8 mouse cellular contexts compared by ENCODE assay signal in the genomic region with DNA sequence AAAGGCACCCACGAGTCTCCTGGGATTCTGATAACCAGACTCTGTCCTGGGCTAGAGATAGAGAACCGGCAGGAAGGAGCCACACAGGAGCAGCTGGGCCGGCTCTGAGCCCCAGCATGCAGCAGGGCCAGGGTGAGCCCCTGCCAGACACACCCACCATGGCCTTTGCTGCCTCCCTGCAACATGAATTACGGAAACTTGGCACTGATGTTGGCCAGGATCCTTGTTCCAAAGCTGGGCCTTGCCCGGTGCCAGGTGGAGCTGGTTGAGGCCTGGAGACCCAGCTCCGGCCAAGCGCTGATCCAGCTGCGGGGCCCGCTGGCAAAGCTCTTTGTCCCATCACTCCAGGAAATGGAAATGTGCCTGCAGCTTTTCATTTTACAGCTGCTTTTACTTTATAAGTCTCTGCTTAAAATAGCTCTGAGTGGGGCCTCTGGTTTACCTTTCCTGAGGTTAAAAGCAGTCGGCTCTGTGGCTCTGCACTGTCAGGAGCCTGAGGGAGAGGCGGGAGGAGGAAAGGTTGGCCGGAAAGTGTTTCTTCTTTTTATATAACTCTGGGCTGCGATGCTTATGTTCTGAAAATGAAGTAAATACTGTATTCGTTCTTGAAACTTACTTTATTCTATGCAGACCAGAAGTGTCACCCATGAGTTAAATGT. TPM values are rescaled to one million over a fixed set of nuclear protein-coding genes. Genes with fewer than 3 reads are reported as not detected.
A peak's percentile ranks its signal among the peaks of the same experiment; 100 is the strongest.
DNase-seq lines count a peak whose midpoint lies in the region; ATAC-seq lines count a peak whose summit lies in the region.

No protein-coding gene starts in this region.

- no peaks in the 10 kb centered on the region for H3K36me3 ChIP-seq in limb, embryonic 12.5 days

- ATAC-seq in limb, embryonic 12.5 days (ENCODE audit: insufficient number of reproducible peaks, insufficient read depth, low FRiP score, low TSS enrichment, low read depth): no peak
- no peak for ATAC-seq in inflammation-experienced regulatory T-cells, adult 6 months

- H3K27me3 ChIP-seq in limb, embryonic 12.5 days: no peaks in the 10 kb centered on the region

- DNase-seq in layer of hippocampus, adult 11-12 months (ENCODE audit: low spot score): peak; percentile 37
- no peak for DNase-seq in layer of hippocampus, adult 9-10 months (ENCODE audit: low spot score)
- DNase-seq in adrenal gland, postnatal 36 days: peak; percentile 78 to 80
- peak; percentile 50 to 54 for DNase-seq in frontal cortex, postnatal 10 days (ENCODE audit: low spot score in 2 of 2)
- peak; percentile 85 for DNase-seq in heart, postnatal 4 days
- peak; percentile 61 for DNase-seq in ovary, postnatal 10 days (ENCODE audit: low spot score)

- no peak overlapping the region for H3K4me3 ChIP-seq in limb, embryonic 12.5 days (replicated peaks)

- 27% methylated on average over 14 of the region's 14 CpGs for WGBS in limb, embryonic 12.5 days

- no peak overlapping the region for H3K4me2 ChIP-seq in limb, embryonic 12.5 days

- H3K9me3 ChIP-seq in limb, embryonic 12.5 days: no peaks in the 10 kb centered on the region

- peaks cover 46% of the 10 kb centered on the region for H3K4me1 ChIP-seq in limb, embryonic 12.5 days (replicated peaks)

- peak overlapping the region; percentile 97 for H3K27ac ChIP-seq in limb, embryonic 12.5 days

- peak overlapping the region; percentile 32; the same call in 1 of the 2 replicates for H3K9ac ChIP-seq in limb, embryonic 12.5 days (replicated peaks)

RNA-seq across cellular contexts. Expression of a gene that starts 20.1 kb away (rescaled TPM):
- 10 to 100 TPM; 84.4 to 85.9 TPM for total RNA-seq in adrenal gland, postnatal 36 days (2021)
- total RNA-seq in heart, postnatal 4 days (2021): 100 to 1,000 TPM; 183 to 186 TPM
- 26.8 and 29.9 TPM in 2 replicates for polyA plus RNA-seq in limb, embryonic 12.5 days (2016; fragmentation: Nextera tagmentation; extraction: Ambion mirVana)
- 1 to 10 TPM; 2.5 to 9.3 (median 7.2) TPM for polyA plus RNA-seq in inflammation-experienced regulatory T-cells, adult 6 months (2017; shearing (Covaris generic))
